Mouse (Mus musculus) Muller cell, postnatal 12 days (primary cell): ENCODE data around the gene Dgke.
"Not testable (repeated sequence)": the region's sequence is repeated elsewhere in the genome, so short reads cannot be mapped to it uniquely, and the experiment has no call there.

Experiments used
- DNase-seq: peaks from one replicate; pipeline ENCODE4 v3.0.0-alpha.2; 2015; ENCODE audit errors: inconsistent ontology term

The Dgke gene

DNA sequence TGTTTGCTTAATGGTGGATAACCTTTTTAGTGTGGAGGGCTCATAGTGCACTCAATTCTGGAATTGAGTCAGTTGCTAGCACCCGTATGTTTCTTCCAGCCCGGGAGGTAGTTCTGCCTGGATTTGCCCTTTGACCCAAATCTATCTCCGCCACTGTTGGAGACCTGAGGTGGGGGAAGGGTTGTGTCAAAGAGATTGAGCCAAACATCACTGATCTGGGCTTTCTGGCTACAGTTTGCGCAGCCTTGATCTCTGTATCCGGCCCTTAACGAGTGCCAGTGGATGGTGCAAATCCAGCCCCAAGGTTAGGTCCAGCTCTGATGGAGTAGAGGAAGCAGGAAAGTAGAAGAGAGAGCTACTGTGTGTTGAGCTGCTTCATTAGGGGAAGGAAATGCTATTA, 63.6 kb downstream of the Dgke start:
- no peak for DNase-seq

DNA sequence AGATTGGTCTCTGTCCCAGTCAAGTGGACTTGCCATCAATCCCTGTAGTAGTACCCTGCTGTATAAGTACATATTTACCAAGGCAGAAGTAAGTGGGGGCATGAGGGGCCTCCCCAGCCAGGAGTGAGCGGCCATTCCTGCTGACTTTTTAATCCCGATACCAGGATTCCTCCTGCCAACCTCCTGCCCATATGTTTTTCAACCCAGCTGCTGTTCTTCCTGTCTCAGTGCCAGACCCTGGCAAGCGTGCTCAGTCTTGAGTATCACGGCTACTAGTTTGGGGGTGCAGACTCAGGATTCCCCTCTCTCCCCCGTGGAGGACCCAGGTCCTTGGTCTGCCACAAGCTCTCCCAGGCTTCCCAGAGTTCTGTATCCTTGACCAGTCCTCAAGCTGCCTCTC, 64.0 kb downstream of the Dgke start:
- DNase-seq = no peak

DNA sequence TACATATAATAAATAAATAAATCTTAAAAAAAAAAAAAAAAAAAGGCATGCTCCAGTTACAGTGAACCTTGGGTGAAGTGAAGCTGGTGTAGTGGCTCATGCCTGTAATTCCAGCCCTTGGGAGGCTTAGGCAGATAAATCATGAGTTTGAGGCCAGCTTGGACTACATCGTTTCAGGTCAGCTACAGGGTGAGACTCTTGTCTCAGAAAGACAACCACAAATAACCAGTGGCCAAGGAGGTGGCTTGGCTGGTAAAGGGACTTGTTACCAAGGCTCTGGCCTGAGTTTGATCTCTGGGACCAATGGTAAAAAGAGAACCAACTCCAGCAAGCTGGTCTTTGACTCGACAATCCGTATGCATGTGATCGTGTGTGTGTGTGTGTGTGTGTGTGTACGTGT, 64.6 kb downstream of the Dgke start:
- DNase-seq = no peak

DNA sequence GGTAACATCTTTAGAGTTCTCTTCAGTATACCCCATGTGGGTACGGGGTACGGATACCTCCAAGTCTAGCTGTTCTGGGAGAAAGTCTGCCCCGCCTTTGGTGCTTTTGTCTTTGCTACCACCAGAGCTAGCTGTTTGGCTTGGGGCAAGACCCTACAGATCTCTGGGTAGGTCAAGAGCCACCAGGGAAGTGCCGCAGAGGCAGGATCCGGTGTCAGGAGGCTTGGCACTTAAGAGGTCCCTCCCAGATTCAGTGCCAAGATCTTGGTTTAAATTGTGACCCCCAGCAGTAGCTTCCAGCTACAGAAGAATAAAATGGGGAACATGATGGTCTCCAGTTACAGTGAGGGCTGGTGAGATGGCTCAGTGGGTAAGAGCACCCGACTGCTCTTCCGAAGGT, 65.1 kb downstream of the Dgke start:
- no peak for DNase-seq

DNA sequence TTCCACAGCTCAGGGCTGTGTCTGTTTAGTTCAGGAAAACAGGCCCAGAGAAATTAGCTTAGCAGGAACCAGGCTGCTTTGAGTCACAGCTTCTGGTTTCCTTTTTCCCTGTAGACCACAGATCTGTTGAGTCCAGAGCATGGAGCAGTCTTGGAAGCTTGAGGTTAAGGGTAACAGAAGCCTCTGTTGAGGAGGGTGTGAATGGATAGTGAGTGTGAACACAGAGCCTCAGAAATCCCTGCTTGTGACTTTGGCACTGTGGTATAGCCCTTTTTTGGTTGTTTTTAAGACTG, 66.2 kb downstream of the Dgke start:
- no peak for DNase-seq

DNA sequence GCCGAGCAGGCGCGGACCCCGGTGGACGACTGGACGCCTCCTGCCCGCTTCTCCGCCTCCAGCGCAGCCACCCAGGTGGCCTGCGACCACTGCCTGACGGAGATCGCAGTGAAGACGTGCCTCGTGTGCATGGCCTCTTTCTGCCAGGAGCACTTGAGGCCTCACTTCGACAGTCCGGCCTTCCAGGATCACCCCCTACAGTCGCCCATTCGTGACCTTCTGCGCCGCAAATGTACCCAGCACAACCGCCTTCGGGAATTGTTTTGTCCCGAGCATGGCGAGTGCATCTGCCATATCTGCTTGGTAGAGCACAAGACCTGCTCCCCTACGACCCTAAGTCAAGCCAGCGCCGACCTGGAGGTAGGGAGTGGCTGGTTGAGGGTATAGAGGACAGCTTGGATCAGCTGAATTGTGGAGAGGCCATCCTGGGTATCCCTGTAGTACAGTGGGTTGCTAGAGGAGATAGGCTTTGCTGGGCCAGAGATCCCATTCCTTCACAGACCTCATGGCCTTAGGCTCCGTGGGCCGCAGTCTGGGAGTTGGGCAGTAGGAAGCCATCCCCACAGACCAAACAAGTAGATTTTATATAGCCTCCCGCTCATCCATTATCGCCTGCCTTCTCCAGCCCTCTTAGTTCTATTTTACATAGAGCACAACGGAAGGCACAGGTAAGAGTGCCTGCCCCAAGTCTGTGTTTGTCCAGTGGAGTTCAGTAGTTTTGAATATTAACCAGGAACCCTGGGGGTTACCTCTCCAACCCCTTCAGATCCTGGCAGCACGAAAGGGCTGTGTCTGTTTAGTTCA, 66.7 kb downstream of the Dgke start:
- peak; percentile 25 for DNase-seq

DNA sequence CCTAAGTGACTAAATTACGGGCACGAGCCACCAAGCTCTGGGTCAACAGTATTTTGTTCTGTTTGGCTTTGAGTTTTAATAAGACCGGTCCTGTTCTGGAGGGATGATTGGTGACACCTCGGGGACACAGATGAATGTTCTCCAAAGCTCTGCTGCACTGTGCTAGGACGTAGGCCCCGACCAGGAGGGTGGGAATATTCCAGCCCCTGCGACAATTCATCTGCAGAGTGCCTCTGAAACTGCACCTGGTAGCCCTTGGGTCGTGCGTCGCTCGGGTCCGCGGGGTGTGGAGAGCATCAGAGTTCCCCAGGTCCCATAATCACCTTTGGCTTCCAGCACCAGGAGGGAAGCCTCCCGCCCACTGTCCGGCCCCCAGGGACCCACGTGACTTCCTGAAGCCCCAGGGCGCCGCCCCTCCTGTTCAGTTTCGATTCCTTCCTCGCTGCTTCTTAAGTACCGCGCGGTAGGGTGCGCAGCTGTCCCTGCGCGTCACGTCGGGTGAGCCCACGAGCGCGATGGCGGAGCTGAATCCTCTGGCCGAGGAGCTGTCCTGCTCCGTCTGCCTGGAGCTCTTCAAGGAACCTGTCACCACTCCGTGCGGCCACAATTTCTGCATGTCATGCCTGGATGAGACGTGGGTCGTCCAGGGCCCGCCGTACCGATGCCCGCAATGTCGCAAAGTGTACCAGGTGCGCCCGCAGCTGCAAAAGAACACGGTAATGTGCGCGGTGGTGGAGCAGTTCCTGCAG, 67.5 kb downstream of the Dgke start, which contains the start of gene Trim25:
TSS of gene Trim25 (plus strand) at position 403 of the 749 bp plus-strand sequence.
- DNase-seq = peak; percentile 96

DNA sequence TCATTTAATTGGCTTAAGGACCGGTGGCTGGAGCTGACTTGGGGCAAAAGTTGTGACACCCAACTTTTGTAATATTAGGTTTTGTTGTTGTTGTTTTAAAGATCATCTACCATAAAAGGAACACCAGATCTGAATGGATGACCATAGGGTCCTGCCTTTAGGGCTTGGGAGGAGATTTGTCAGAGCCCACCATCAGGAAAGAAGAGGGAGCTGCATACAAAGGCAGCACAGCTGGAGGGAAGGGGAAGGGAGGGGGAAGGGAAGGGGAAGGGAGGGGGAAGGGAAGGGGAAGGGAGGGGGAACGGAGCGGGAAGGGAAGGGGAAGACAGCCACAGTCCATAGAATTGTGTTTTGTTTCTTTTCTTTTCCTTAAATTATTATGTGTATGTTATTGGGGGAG, 68.2 kb downstream of the Dgke start:
- DNase-seq = no peak

DNA sequence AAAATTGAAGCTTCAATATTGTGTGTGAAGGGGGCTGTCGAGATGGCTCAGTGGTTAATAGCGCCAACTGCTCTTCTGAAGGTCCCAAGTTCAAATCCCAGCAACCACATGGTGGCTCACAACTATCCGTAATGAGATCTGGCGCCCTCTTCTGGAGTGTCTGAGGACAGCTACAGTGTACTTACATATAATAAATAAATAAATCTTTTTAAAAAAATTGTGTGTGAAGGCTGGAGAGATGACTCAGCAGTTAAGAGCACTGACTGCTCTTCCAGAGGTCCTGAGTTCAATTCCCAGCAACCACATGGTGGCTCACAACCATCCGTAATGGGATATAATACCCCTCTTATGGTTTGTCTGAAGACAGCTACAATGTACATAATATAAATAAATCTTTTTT, 69.3 kb downstream of the Dgke start:
- DNase-seq = not testable (repeated sequence)

DNA sequence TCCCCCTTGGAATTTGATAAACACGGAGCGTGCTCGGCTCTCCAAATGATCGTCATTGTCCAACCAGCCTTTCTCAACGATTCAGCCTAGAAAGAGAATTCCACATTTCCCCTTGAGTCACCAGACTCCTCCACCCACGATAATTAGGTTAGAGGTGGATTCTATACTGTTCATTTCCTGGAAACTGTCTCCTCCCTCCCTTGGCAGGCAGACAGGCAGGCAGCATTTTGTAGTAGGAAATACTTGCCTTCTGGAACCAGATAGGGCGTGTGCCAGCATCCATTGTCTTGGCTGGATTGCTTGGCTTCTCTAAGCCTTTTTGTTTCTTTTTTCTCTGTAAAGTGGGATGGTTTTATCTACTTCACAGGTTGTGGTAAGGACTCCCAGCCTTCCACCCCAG, 70.2 kb downstream of the Dgke start:
- DNase-seq = no peak

DNA sequence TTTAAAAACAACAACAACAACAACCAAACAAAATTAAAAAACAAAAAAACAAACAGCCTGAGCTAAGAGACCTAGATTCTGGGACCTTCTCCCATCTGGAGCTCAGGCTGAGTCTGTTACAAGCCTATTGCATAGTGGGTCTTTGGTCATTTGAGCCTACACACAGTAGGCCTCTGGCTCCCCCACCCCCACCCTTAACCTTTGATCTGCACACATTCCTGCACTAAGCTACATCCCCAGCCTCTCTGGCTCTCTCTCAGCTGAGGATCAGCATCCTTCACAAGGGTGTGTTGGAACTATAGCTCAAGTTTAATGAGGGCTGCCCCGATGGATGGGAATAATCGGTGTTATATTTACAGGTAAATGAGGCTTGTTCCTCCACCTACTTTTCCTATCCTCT, 71.0 kb downstream of the Dgke start:
- no peak for DNase-seq

DNA sequence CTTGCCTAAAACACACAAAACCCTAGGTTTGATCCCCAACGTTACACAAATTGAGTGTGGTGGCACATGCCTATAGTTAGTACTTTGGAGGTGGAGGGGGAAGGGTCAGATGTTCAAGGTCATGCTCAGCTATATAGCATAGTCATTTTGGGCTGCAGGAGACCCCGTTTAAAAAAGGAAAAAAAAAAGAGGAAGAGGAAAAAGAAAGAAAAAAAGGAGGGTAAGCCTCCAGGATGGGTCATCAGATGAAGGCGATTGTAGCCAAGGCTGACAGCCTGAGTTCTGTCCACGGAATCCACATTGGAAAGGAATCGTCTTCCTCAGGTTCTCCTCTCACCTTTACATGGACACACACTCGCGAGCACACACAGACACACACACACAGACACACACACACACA, 72.2 kb downstream of the Dgke start:
- no peak for DNase-seq

DNA sequence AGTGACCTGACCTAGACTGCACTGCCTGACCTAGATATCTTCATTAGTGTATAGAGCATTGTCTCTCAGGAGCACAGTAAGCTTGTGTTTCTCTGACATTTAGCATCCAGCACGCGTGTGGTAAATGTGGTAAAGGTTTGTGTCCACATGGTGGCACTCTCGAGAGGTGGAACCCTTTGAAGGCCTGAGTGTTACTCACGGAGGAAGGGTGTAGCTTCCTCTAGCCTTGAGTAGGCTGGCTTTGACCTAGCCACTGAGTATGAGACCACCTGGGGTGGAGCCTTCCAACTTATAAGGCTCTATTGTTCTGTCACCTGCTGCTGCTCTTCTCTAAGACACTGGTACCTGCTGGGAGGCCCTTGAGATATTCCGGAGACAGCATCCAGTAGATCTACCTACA, 73.0 kb downstream of the Dgke start:
- DNase-seq = no peak

DNA sequence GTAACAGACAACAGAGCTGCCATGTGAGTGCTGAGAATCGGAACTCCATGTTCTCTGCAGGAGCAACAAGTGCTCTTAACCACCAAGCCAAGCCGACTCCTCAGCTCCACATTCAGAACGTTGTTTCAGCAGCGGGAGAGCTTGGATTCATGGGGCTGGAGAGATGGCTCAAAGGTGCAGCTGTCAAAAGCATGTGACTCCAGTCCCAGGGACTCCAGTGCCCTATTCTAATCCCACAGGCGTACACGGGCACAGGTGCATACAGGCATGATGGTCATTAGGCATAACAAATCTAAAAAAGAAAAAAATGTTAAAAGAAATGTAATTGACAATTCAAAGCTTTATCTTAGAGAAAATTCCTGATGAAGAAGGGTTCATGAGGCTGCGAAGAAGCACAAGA, 73.5 kb downstream of the Dgke start:
- DNase-seq = no peak

DNA sequence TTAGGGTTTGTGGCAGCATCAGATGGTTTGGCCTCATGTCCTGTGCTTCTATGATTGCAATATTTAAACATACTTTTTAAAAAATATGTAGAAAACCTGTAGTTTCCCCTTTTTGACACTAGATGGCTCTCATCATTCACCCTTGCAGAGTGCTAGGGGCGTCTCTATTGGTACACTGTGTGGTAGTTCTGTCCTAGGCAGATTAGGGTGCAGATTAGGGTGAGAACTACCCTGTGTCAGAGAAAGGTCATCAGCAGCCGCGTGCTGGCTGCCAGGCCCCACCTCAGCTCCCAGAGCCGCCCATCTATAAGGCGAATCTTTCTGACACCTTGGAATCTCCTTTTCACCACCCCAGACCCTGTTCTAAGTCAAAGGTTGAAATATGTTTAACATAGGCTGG, 77.1 kb downstream of the Dgke start:
- DNase-seq = no peak

DNA sequence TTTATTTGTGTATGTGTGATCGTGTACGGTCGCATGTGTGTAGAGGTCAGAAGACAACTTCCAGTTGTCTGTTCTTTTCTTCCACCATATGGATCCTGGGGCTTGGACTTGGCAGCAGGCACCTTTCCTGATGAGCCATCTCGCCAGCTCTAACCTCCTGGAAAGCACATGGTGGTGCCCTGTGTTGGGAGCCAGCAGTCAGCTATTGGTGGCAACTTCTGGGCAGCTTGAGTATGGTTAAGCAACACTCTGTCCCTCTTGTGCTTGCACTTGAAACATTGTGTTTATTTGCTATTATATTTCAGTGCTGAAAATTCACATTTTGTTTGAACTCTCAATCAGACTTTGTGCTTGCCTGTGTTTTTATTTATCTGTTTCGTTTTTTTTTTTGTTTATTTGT, 77.7 kb downstream of the Dgke start:
- no peak for DNase-seq

DNA sequence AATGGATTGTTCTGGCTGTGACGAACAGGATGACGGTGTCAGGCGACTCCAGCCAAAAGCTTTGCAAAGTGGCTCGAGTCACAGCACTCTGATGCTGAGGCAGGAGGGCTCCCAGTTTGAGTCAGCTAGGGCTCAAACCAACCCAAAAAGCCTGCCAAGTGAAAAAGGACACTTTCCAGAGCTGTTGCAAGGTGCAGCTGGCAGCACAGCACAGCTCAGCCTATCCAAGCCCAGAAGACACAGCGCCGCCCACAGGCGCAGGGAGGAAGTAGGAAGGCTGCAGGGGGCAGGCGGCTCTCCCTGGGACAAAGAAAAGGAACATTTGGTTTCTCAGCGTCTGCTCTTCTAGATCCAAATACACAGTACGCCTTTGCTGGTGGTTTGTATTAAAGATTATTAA, 80.0 kb downstream of the Dgke start:
- no peak for DNase-seq
